Mouse (Mus musculus): ENCODE measurements around the gene Ddah1. TPM values are rescaled to one million over a fixed set of nuclear protein-coding genes. Genes with fewer than 3 reads are reported as not detected.

Ddah1 gene
- polyA plus RNA-seq, 1 experiment from 2014 or later: 20.2 TPM

GRCm38 (mm10) chr3:145833948-145834538, 75.6 kb downstream of the Ddah1 start:
- Histone ChIP-seq H3K4me1 (replicated peaks; ENCODE audit: control insufficient read depth, insufficient read depth) (no peaks in the 10 kb centered on the region), H3K9me3 (ENCODE audit: control insufficient read depth, low read length) (no peaks in the 10 kb centered on the region), H3K4me3 (ENCODE audit: low read depth, low read length) (no peak overlapping the region), H3K36me3 (ENCODE audit: control insufficient read depth, insufficient read depth, low read length) (no peaks in the 10 kb centered on the region), H3K4me2 (replicated peaks; ENCODE audit: low read depth) (no peak overlapping the region), H3K27ac (replicated peaks) (no peak overlapping the region), H3K27me3 (ENCODE audit: control insufficient read depth, insufficient read depth, low read length) (no peaks in the 10 kb centered on the region), H3K9ac (ENCODE audit: low read length) (no peak overlapping the region)
- WGBS: 29% methylated on average over 8 of the region's 8 CpGs
- TF ChIP-seq EP300 (optimal IDR thresholded peaks at IDR 0.05): no peak
- no peak for TF ChIP-seq CTCF (IDR thresholded peaks at IDR 0.05; ENCODE audit: low read depth)
- ATAC-seq (ENCODE audit: low FRiP score, low TSS enrichment) (no peak), DNase-seq (ENCODE audit: low spot score) (no peak)

DNA sequence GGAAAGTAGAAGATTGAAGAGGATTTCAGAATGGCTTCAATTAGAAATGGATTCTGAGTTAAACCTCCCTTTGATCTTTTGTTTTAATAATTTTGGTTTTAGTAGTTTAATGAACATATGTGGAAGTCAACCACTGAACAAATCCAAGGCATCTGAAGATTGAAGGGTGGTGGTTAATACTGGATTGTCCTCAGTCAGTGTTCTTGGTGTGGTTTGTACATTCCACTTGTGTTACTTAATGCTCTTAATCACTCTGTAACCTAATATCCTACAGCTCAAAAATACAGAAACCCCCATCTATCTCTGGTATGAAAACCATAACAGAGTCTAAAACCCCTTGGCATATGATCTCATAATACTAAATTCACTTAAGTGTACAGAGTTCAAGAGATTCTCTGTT, 79.8 kb downstream of the Ddah1 start:
- Histone ChIP-seq H3K9ac (ENCODE audit: low read length) (no peak overlapping the region), H3K27me3 (ENCODE audit: control insufficient read depth, insufficient read depth, low read length) (no peaks in the 10 kb centered on the region), H3K36me3 (ENCODE audit: control insufficient read depth, insufficient read depth, low read length) (no peaks in the 10 kb centered on the region), H3K9me3 (ENCODE audit: control insufficient read depth, low read length) (no peaks in the 10 kb centered on the region), H3K4me1 (replicated peaks; ENCODE audit: control insufficient read depth, insufficient read depth) (no peaks in the 10 kb centered on the region), H3K27ac (replicated peaks) (no peak overlapping the region), H3K4me3 (ENCODE audit: low read depth, low read length) (no peak overlapping the region), H3K4me2 (replicated peaks; ENCODE audit: low read depth) (no peak overlapping the region)
- TF ChIP-seq EP300 (optimal IDR thresholded peaks at IDR 0.05) (no peak), CTCF (IDR thresholded peaks at IDR 0.05; ENCODE audit: low read depth) (no peak)
- DNase-seq (ENCODE audit: low spot score): no peak
- ATAC-seq (ENCODE audit: low FRiP score, low TSS enrichment): no peak

- Histone ChIP-seq H3K36me3 (ENCODE audit: control insufficient read depth, insufficient read depth, low read length) (no peaks in the 10 kb centered on the region), H3K9me3 (ENCODE audit: control insufficient read depth, low read length) (no peaks in the 10 kb centered on the region), H3K4me2 (replicated peaks; ENCODE audit: low read depth) (no peak overlapping the region), H3K4me1 (replicated peaks; ENCODE audit: control insufficient read depth, insufficient read depth) (no peaks in the 10 kb centered on the region), H3K9ac (ENCODE audit: low read length) (no peak overlapping the region), H3K4me3 (ENCODE audit: low read depth, low read length) (no peak overlapping the region), H3K27me3 (ENCODE audit: control insufficient read depth, insufficient read depth, low read length) (no peaks in the 10 kb centered on the region), H3K27ac (replicated peaks) (no peak overlapping the region)
- TF ChIP-seq CTCF (IDR thresholded peaks at IDR 0.05; ENCODE audit: low read depth): no peak
- TF ChIP-seq EP300 (optimal IDR thresholded peaks at IDR 0.05): no peak
- ATAC-seq (ENCODE audit: low FRiP score, low TSS enrichment) (no peak), DNase-seq (ENCODE audit: low spot score) (no peak)
- 68% methylated on average over 12 of the region's 12 CpGs for WGBS
These were observed 83.7 kb downstream of the Ddah1 start for GRCm38 (mm10) chr3:145841961-145842710.

GRCm38 (mm10) chr3:145843836-145844235, 85.4 kb downstream of the Ddah1 start:
- H3K9me3 ChIP-seq (ENCODE audit: control insufficient read depth, low read length): no peaks in the 10 kb centered on the region
- TF ChIP-seq CTCF (IDR thresholded peaks at IDR 0.05; ENCODE audit: low read depth) (no peak), EP300 (optimal IDR thresholded peaks at IDR 0.05) (no peak)
- H3K4me2 ChIP-seq (replicated peaks; ENCODE audit: low read depth): no peak overlapping the region
- 82% methylated on average over 3 of the region's 3 CpGs for WGBS
- H3K4me3 ChIP-seq (ENCODE audit: low read depth, low read length): no peak overlapping the region
- no peaks in the 10 kb centered on the region for H3K36me3 ChIP-seq (ENCODE audit: control insufficient read depth, insufficient read depth, low read length)
- H3K9ac ChIP-seq (ENCODE audit: low read length): no peak overlapping the region
- no peaks in the 10 kb centered on the region for H3K4me1 ChIP-seq (replicated peaks; ENCODE audit: control insufficient read depth, insufficient read depth)
- no peak for DNase-seq (ENCODE audit: low spot score)
- ATAC-seq (ENCODE audit: low FRiP score, low TSS enrichment): no peak
- H3K27me3 ChIP-seq (ENCODE audit: control insufficient read depth, insufficient read depth, low read length): no peaks in the 10 kb centered on the region
- no peak overlapping the region for H3K27ac ChIP-seq (replicated peaks)

DNA sequence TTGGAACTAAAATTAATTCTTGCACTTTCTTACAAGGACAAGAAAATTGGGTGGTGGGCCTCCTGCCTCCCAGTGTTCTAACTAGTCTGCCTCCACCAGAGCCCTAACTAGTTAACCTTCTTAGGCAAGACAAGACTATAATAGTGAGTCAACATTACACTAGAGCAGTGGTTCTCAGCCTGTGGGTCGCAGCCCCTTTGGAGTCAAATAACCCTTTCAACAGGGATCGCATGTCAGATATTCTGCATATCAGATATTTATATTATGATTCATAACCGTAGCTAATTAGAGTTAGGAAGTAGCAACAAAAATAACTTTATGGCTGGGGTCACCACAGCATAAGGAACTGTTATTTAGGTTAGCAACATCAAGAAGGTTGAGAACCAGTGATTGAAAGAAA, 86.4 kb downstream of the Ddah1 start:
- no peak for TF ChIP-seq EP300 (optimal IDR thresholded peaks at IDR 0.05)
- TF ChIP-seq CTCF (IDR thresholded peaks at IDR 0.05; ENCODE audit: low read depth): no peak
- no peaks in the 10 kb centered on the region for H3K9me3 ChIP-seq (ENCODE audit: control insufficient read depth, low read length)
- no peak overlapping the region for H3K27ac ChIP-seq (replicated peaks)
- ATAC-seq (ENCODE audit: low FRiP score, low TSS enrichment): no peak
- no peaks in the 10 kb centered on the region for H3K36me3 ChIP-seq (ENCODE audit: control insufficient read depth, insufficient read depth, low read length)
- no peak overlapping the region for H3K4me2 ChIP-seq (replicated peaks; ENCODE audit: low read depth)
- H3K4me3 ChIP-seq (ENCODE audit: low read depth, low read length): no peak overlapping the region
- no peaks in the 10 kb centered on the region for H3K4me1 ChIP-seq (replicated peaks; ENCODE audit: control insufficient read depth, insufficient read depth)
- DNase-seq (ENCODE audit: low spot score): no peak
- 62% methylated on average over 3 of the region's 3 CpGs for WGBS
- H3K9ac ChIP-seq (ENCODE audit: low read length): no peak overlapping the region
- H3K27me3 ChIP-seq (ENCODE audit: control insufficient read depth, insufficient read depth, low read length): no peaks in the 10 kb centered on the region

DNA sequence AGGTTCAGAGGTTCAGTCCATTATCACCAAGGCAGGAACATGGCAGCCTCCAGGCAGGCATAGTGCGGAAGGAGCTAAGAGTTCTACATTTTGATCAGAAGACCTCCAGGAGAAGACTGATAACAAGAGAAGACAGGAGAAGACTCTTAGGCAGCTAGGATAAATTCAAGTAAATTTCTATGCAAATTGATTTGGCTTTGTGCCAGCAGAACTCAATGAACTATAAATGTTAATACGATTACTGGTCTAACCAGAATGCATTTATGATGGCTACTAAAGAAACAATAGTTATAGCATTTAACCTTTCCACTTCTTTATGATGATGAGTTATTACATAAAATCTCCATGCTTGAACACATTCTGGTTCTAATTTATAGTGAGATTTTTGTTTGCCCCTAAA, 87.8 kb downstream of the Ddah1 start:
- TF ChIP-seq CTCF (IDR thresholded peaks at IDR 0.05; ENCODE audit: low read depth): no peak
- TF ChIP-seq EP300 (optimal IDR thresholded peaks at IDR 0.05): no peak

More for the DNA sequence above, 87.8 kb downstream of the Ddah1 start:
- Histone ChIP-seq H3K27ac (replicated peaks) (no peak overlapping the region), H3K27me3 (ENCODE audit: control insufficient read depth, insufficient read depth, low read length) (no peaks in the 10 kb centered on the region), H3K9ac (ENCODE audit: low read length) (no peak overlapping the region), H3K4me3 (ENCODE audit: low read depth, low read length) (no peak overlapping the region), H3K4me1 (replicated peaks; ENCODE audit: control insufficient read depth, insufficient read depth) (no peaks in the 10 kb centered on the region), H3K9me3 (ENCODE audit: control insufficient read depth, low read length) (no peaks in the 10 kb centered on the region), H3K36me3 (ENCODE audit: control insufficient read depth, insufficient read depth, low read length) (no peaks in the 10 kb centered on the region), H3K4me2 (replicated peaks; ENCODE audit: low read depth) (no peak overlapping the region)
- DNase-seq (ENCODE audit: low spot score) (no peak), ATAC-seq (ENCODE audit: low FRiP score, low TSS enrichment) (no peak)
- 82% methylated on average over 2 of the region's 2 CpGs for WGBS
